Mouse (Mus musculus) adrenal gland, postnatal 0 days (tissue): ENCODE results near the gene Rpusd4. TPM values are rescaled to one million over a fixed set of nuclear protein-coding genes. Genes with fewer than 3 reads are reported as not detected.

Experiments
- polyA plus RNA-seq: library from polyadenylated mRNA; unstranded; fragments of >200 nt; fragmentation: Nextera tagmentation; extraction: Ambion mirVana; gene quantifications from 2 replicates; pipeline ENCODE4 v1.2.1, GENCODE M21; 2015

Gene Rpusd4
- polyA plus RNA-seq = 15.1 and 20.5 TPM in 2 replicates

GRCm38 (mm10) chr9:35267146-35267975, at the start of gene Rpusd4, which contains the start of gene Fam118b:
Gene Rpusd4, plus strand, starts transcription at chr9:35267865.
Gene Fam118b, minus strand, starts transcription at chr9:35267805.

Other genes with a start within 250 kb of the Rpusd4 start
- gene St3gal4, start 148.6 kb upstream of the Rpusd4 start, polyA plus RNA-seq = 19.7 and 22.3 TPM in 2 replicates
- 59.4 and 61.2 TPM in 2 replicates for gene Dcps, start 91.8 kb upstream of the Rpusd4 start, polyA plus RNA-seq
- gene Srpr, start 67.7 kb upstream of the Rpusd4 start, polyA plus RNA-seq = 70.2 and 112 TPM in 2 replicates
- gene Tirap, start 67.6 kb upstream of the Rpusd4 start, polyA plus RNA-seq = 5.3 and 6.4 TPM in 2 replicates
- 27.5 and 43.3 TPM in 2 replicates for gene Foxred1, start 56.8 kb upstream of the Rpusd4 start, polyA plus RNA-seq
- 13.8 and 16.4 TPM in 2 replicates for gene Fam118b, start 60 bp upstream of the Rpusd4 start, polyA plus RNA-seq
- gene Cdon, start 153.3 kb downstream of the Rpusd4 start, polyA plus RNA-seq = 4.7 and 5.6 TPM in 2 replicates